Mouse (Mus musculus) stomach, embryonic 16.5 days (tissue): ENCODE data around the gene Nat8f2. TPM values are rescaled to one million over a fixed set of nuclear protein-coding genes. Genes with fewer than 3 reads are reported as not detected.
"Not testable (repeated sequence)": the region's sequence is repeated elsewhere in the genome, so short reads cannot be mapped to it uniquely, and the experiment has no call there.

Experiments
- ATAC-seq: fragments of 200-750 bp; cut with Nextera tagmentation; 2 replicates; pipeline ENCODE4 v1.8.0; 2017; ENCODE audit warnings: moderate number of reproducible peaks, moderate TSS enrichment; ENCODE audit not compliant: insufficient read depth, low FRiP score
- H3K27ac ChIP-seq: fragments of 300-500 bp; sonication (generic); 2 replicates; pipeline ENCODE4 v1.5.1; 2014; ENCODE audit warnings: low read length
- H3K27me3 ChIP-seq: fragments of 300-500 bp; sonication (generic); 2 replicates; pipeline ENCODE4 v1.6.1; 2014; ENCODE audit warnings: low read length, control low read depth, mixed read lengths; ENCODE audit not compliant: control insufficient read depth, insufficient read depth
- H3K36me3 ChIP-seq: fragments of 300-500 bp; sonication (generic); 2 replicates; pipeline ENCODE4 v1.6.1; 2014; ENCODE audit warnings: low read length; ENCODE audit not compliant: control insufficient read depth, insufficient read depth
- H3K4me1 ChIP-seq: fragments of 300-500 bp; sonication (generic); 2 replicates; pipeline ENCODE4 v1.6.1; 2014; ENCODE audit warnings: low read length, control low read depth, mixed read lengths; ENCODE audit not compliant: control insufficient read depth, insufficient read depth
- H3K4me2 ChIP-seq: fragments of 300-500 bp; sonication (generic); 2 replicates; pipeline ENCODE4 v1.6.1; 2014; ENCODE audit warnings: low read depth, low read length, mixed read lengths
- H3K4me3 ChIP-seq: fragments of 300-500 bp; sonication (generic); replicated peaks from 2 replicates; pipeline ENCODE4 v1.5.1; 2014; ENCODE audit warnings: mild to moderate bottlenecking, low read length
- H3K9ac ChIP-seq: fragments of 300-500 bp; sonication (generic); 2 replicates; pipeline ENCODE4 v1.6.1; 2014; ENCODE audit warnings: low read length
- H3K9me3 ChIP-seq: fragments of 300-500 bp; sonication (generic); replicated peaks from 2 replicates; pipeline ENCODE4 v1.6.1; 2016; ENCODE audit warnings: low read length, control low read depth; ENCODE audit not compliant: control insufficient read depth
- WGBS: fragments of 180-500 bp; shearing (Covaris S2); extraction: QIAGEN DNeasy Blood & Tissue Kit; methylation state at CpG from one replicate; pipeline ENCODE4 v1.1.7; 2014; 5-methylcytosine and 5-hydroxymethylcytosine counted together
- polyA plus RNA-seq: library from polyadenylated mRNA; unstranded; fragments of >200 nt; fragmentation: Nextera tagmentation; extraction: Ambion mirVana; gene quantifications from 2 replicates; pipeline ENCODE4 v1.2.1, GENCODE M21; 2015

The Nat8f2 gene
- polyA plus RNA-seq, 1 experiment from 2014 or later: 0.04 TPM

- not testable (repeated sequence) for H3K4me2 ChIP-seq, H3K36me3 ChIP-seq, H3K4me3 ChIP-seq, ATAC-seq, H3K9ac ChIP-seq, H3K9me3 ChIP-seq, H3K27me3 ChIP-seq, H3K27ac ChIP-seq, H3K4me1 ChIP-seq
- WGBS: 75% methylated on average over 5 of the region's 5 CpGs
These were observed 32.9 kb downstream of the Nat8f2 start for GRCm38 (mm10) chr6:85836098-85836497.

DNA sequence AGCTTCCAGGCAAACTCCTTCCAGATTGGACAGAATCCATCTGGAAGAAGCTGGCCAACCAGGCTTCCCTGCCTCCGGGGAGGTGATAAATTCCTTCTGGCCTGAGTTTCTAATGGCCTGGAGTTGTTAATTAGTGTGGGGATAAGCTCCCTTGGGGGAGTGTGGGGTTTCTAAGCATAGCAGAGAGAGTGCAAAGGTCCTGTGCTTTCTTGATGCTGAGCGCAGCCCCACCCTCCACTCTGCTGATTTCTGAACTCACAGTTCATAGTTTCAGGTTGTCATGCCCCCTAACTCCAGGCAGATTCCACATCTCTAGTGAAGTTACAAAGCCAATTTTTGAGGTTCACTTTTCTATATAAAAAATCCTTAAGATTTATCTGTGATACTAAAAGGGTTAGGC lies 33.9 kb downstream of the Nat8f2 start:
- not testable (repeated sequence) for H3K9me3 ChIP-seq, H3K4me3 ChIP-seq, H3K36me3 ChIP-seq, ATAC-seq, H3K4me2 ChIP-seq, H3K9ac ChIP-seq, H3K27ac ChIP-seq, H3K4me1 ChIP-seq, H3K27me3 ChIP-seq
- 48% methylated on average over 1 of the region's 2 CpGs for WGBS

DNA sequence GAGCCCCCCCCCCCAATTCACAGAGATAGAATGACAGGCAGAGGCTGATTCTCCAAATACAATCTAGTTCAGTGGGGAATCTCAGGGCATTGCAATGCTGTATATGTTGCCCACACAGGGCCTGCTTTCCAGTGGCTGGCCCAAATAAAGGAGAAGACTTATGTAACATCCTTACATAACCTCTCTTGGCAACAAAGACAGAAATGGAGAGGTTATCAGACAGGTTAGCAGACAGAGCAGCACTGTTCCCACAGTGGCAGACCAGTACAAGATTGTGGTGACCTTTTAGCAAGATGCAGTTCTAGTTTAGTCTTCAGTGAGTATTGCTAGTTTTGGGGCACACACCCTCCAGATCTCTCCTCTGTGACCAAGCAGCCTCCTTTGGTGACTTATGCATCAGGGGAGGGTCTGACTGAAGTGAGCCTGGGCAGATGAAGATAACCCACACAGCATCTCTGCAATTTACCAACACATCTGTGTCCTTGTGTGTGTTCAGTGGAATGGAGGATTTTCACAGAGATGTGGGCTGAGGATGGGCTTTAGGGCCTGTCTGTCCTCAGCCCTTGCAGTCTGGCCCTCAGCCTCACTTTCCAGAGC lies 34.4 kb downstream of the Nat8f2 start:
- not testable (repeated sequence) for H3K9ac ChIP-seq, ATAC-seq

DNA sequence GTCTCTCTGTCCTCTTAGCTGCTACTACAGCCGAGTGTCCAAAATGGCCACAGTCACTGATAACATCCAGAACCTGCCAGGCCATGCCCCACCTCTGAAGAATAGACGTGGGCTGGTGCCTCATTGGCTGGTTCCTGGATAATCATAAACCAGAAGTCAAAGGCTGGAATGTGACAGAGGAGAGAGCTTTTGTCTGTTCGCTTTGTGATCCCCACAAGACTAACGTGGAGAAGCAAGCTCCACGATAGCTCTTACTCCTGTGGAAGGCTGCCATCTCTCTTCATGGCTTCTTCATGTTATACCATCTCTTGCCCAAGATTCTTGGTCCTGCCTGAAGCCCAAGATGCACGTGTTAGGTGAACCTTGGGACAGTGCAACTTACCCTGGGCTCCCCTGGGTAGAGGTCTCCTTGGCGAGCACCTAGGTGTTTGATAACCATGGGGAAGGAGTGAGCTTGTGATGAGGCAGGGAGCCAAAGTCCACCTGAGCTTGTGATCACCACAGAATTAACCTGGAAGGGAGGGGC lies 37.1 kb downstream of the Nat8f2 start, which contains the start of gene Nat8:
Gene Nat8, minus strand, starts transcription at position 287 of the 526 bp plus-strand sequence.
- WGBS: 56% methylated on average over 7 of the region's 7 CpGs
- H3K4me1 ChIP-seq: no peaks in the 10 kb centered on the region
- no peak for ATAC-seq
- H3K4me2 ChIP-seq: no peak within 1 kb of the TSS
- H3K27ac ChIP-seq: no peak within 1 kb of the TSS
- no peaks in the 10 kb centered on the region for H3K9me3 ChIP-seq
- no peaks in the 10 kb centered on the region for H3K27me3 ChIP-seq
- H3K36me3 ChIP-seq: no peaks in the 10 kb centered on the region
- no peak within 1 kb of the TSS for H3K4me3 ChIP-seq
- no peak within 1 kb of the TSS for H3K9ac ChIP-seq

More for the DNA sequence above, 34.4 kb downstream of the Nat8f2 start:
- H3K4me3 ChIP-seq, H3K9me3 ChIP-seq, H3K27ac ChIP-seq, H3K4me2 ChIP-seq, H3K4me1 ChIP-seq, H3K27me3 ChIP-seq, H3K36me3 ChIP-seq: not testable (repeated sequence)

DNA sequence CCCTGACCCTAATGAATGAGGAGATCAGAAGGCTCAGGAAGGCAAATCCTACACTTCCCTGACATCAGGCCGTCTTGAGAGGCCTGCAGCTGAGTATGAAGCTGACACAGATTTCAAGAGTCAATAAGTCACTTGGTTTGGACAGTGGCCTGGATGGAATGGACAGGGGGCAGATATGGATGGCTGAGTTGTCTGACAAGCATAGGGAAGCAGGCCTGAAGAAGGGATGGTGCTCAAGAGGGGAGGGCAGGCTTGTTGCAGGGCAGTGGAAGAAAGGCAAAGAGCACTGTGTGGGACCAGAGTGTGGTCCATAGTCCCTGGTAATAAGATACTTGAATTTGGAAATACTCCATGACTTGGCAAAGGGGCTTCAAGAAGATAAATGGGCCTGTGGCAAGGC lies 39.5 kb downstream of the Nat8f2 start:
- Histone ChIP-seq H3K27me3 (no peaks in the 10 kb centered on the region), H3K4me1 (no peaks in the 10 kb centered on the region), H3K4me2 (no peak overlapping the region), H3K27ac (no peak overlapping the region), H3K9me3 (no peaks in the 10 kb centered on the region), H3K9ac (no peak overlapping the region), H3K36me3 (no peaks in the 10 kb centered on the region), H3K4me3 (no peak overlapping the region)
- ATAC-seq: no peak
- 50% methylated on average over 1 of the region's 1 CpGs for WGBS

- Histone ChIP-seq H3K27ac (no peak overlapping the region), H3K4me1 (no peaks in the 10 kb centered on the region), H3K27me3 (no peaks in the 10 kb centered on the region), H3K36me3 (no peaks in the 10 kb centered on the region), H3K9me3 (no peaks in the 10 kb centered on the region), H3K9ac (no peak overlapping the region), H3K4me2 (no peak overlapping the region), H3K4me3 (no peak overlapping the region)
- no peak for ATAC-seq
- 88% methylated on average over 2 of the region's 2 CpGs for WGBS
These were observed 43.1 kb downstream of the Nat8f2 start for GRCm38 (mm10) chr6:85825886-85826285.

- Histone ChIP-seq H3K9ac (no peak overlapping the region), H3K36me3 (no peaks in the 10 kb centered on the region), H3K4me3 (no peak overlapping the region), H3K9me3 (no peaks in the 10 kb centered on the region), H3K27ac (no peak overlapping the region), H3K4me1 (no peaks in the 10 kb centered on the region), H3K27me3 (no peaks in the 10 kb centered on the region), H3K4me2 (no peak overlapping the region)
- ATAC-seq: no peak
- WGBS: 97% methylated on average over 1 of the region's 1 CpGs
These were observed 45.4 kb downstream of the Nat8f2 start for GRCm38 (mm10) chr6:85823382-85824090.

DNA sequence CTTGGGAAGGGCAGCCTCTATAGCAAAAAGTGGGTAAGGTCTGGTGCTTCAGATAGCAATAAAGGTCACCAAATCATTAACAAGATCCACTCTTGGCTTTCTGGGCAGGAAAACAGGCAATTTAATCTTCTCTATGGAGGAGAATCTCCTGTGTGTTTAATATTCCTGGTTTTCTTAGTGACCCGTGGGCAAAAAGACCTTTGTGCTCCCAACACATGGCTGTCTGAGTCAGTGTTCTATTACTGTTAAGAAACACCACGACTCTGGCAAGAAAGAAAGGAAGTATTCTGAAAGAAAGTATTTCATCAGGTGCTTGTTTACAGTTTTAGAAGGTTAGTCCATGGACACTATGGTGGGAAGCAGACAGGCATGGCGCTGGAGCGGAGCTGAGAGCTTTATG lies 46.7 kb downstream of the Nat8f2 start:
- Histone ChIP-seq H3K36me3 (no peaks in the 10 kb centered on the region), H3K27ac (no peak overlapping the region), H3K4me3 (no peak overlapping the region), H3K4me1 (no peaks in the 10 kb centered on the region), H3K27me3 (no peaks in the 10 kb centered on the region), H3K9ac (no peak overlapping the region), H3K9me3 (no peaks in the 10 kb centered on the region), H3K4me2 (no peak overlapping the region)
- WGBS: 83% methylated on average over 4 of the region's 4 CpGs
- no peak for ATAC-seq

- WGBS: 74% methylated on average over 5 of the region's 5 CpGs
- no peaks in the 10 kb centered on the region for H3K27me3 ChIP-seq
- H3K9ac ChIP-seq: no peak within 1 kb of the TSS
- no peak within 1 kb of the TSS for H3K4me2 ChIP-seq
- H3K4me3 ChIP-seq: no peak within 1 kb of the TSS
- H3K9me3 ChIP-seq: no peaks in the 10 kb centered on the region
- no peaks in the 10 kb centered on the region for H3K36me3 ChIP-seq
- ATAC-seq: no peak
- no peaks in the 10 kb centered on the region for H3K4me1 ChIP-seq
- no peak within 1 kb of the TSS for H3K27ac ChIP-seq
These were observed 48.1 kb downstream of the Nat8f2 start, which contains the start of the genes Nat8f6 and Nat8f5 for GRCm38 (mm10) chr6:85820837-85821236. Nat8f6 (minus strand) TSS chr6:85820954. Nat8f5 (minus strand) TSS chr6:85820972.
